Mouse (Mus musculus): Measurements from ENCODE around the gene Gm3543. TPM values are rescaled to one million over a fixed set of nuclear protein-coding genes. Genes with fewer than 3 reads are reported as not detected.
"Not testable (repeated sequence)": the region's sequence is repeated elsewhere in the genome, so short reads cannot be mapped to it uniquely, and the experiment has no call there.

Gm3543 gene
- not detected in 2 replicates for polyA plus RNA-seq (2015; fragmentation: Nextera tagmentation; extraction: Ambion mirVana)

GRCm38 (mm10) chr14:41983225-41983624, at the start of gene Gm3543:
TSS of gene Gm3543 (minus strand) at chr14:41983325.
- H3K36me3 ChIP-seq (ENCODE audit: control insufficient read depth, insufficient read depth, low read length); H3K4me3 ChIP-seq (ENCODE audit: low read depth, low read length); ATAC-seq; H3K4me2 ChIP-seq (ENCODE audit: low read length); H3K27me3 ChIP-seq (ENCODE audit: control insufficient read depth, insufficient read depth, low read depth, low read length); H3K4me1 ChIP-seq (ENCODE audit: control insufficient read depth, insufficient read depth, low read length); H3K9ac ChIP-seq (ENCODE audit: low read depth, low read length); H3K27ac ChIP-seq (ENCODE audit: low read length); H3K9me3 ChIP-seq (replicated peaks; ENCODE audit: control insufficient read depth, low read length, poor library complexity, severe bottlenecking): not testable (repeated sequence)
- no CpG with 5 or more reads among the region's 1 CpGs for WGBS

GRCm38 (mm10) chr14:41968596-41968995, 14.5 kb downstream of the Gm3543 start:
- H3K27ac ChIP-seq (ENCODE audit: low read length); H3K4me2 ChIP-seq (ENCODE audit: low read length); H3K9ac ChIP-seq (ENCODE audit: low read depth, low read length); H3K27me3 ChIP-seq (ENCODE audit: control insufficient read depth, insufficient read depth, low read depth, low read length); H3K4me1 ChIP-seq (ENCODE audit: control insufficient read depth, insufficient read depth, low read length); H3K36me3 ChIP-seq (ENCODE audit: control insufficient read depth, insufficient read depth, low read length); H3K9me3 ChIP-seq (replicated peaks; ENCODE audit: control insufficient read depth, low read length, poor library complexity, severe bottlenecking); H3K4me3 ChIP-seq (ENCODE audit: low read depth, low read length); ATAC-seq: not testable (repeated sequence)
- 66% methylated on average over 3 of the region's 3 CpGs for WGBS

- not testable (repeated sequence) for ATAC-seq; H3K27ac ChIP-seq (ENCODE audit: low read length); H3K4me2 ChIP-seq (ENCODE audit: low read length); H3K9ac ChIP-seq (ENCODE audit: low read depth, low read length); H3K36me3 ChIP-seq (ENCODE audit: control insufficient read depth, insufficient read depth, low read length); H3K9me3 ChIP-seq (replicated peaks; ENCODE audit: control insufficient read depth, low read length, poor library complexity, severe bottlenecking); H3K4me1 ChIP-seq (ENCODE audit: control insufficient read depth, insufficient read depth, low read length); H3K4me3 ChIP-seq (ENCODE audit: low read depth, low read length); H3K27me3 ChIP-seq (ENCODE audit: control insufficient read depth, insufficient read depth, low read depth, low read length)
- WGBS, result 89% methylated on average over 1 of the region's 1 CpGs
Measured at GRCm38 (mm10) chr14:41967827-41968226, 15.3 kb downstream of the Gm3543 start, which contains the start of gene Gm6401. TSS of gene Gm6401 (minus strand) at chr14:41967927.

- not testable (repeated sequence) for H3K4me2 ChIP-seq (ENCODE audit: low read length); ATAC-seq; H3K36me3 ChIP-seq (ENCODE audit: control insufficient read depth, insufficient read depth, low read length); H3K9me3 ChIP-seq (replicated peaks; ENCODE audit: control insufficient read depth, low read length, poor library complexity, severe bottlenecking); H3K4me1 ChIP-seq (ENCODE audit: control insufficient read depth, insufficient read depth, low read length); H3K27ac ChIP-seq (ENCODE audit: low read length); H3K9ac ChIP-seq (ENCODE audit: low read depth, low read length); H3K27me3 ChIP-seq (ENCODE audit: control insufficient read depth, insufficient read depth, low read depth, low read length); H3K4me3 ChIP-seq (ENCODE audit: low read depth, low read length)
- 61% methylated on average over 4 of the region's 4 CpGs for WGBS
Measured at GRCm38 (mm10) chr14:41964095-41964494, 19.0 kb downstream of the Gm3543 start.

GRCm38 (mm10) chr14:41943695-41944094, 39.4 kb downstream of the Gm3543 start, which contains the start of gene 1700024B05Rik:
TSS of gene 1700024B05Rik (plus strand) at chr14:41943995.
- not testable (repeated sequence) for H3K36me3 ChIP-seq (ENCODE audit: control insufficient read depth, insufficient read depth, low read length); H3K4me2 ChIP-seq (ENCODE audit: low read length); H3K4me3 ChIP-seq (ENCODE audit: low read depth, low read length); H3K4me1 ChIP-seq (ENCODE audit: control insufficient read depth, insufficient read depth, low read length); ATAC-seq; H3K9ac ChIP-seq (ENCODE audit: low read depth, low read length); H3K27me3 ChIP-seq (ENCODE audit: control insufficient read depth, insufficient read depth, low read depth, low read length); H3K9me3 ChIP-seq (replicated peaks; ENCODE audit: control insufficient read depth, low read length, poor library complexity, severe bottlenecking); H3K27ac ChIP-seq (ENCODE audit: low read length)
- 81% methylated on average over 1 of the region's 2 CpGs for WGBS

Other genes starting within 250 kb of the Gm3543 start
- gene Gm7929, start 232.7 kb downstream of the Gm3543 start, polyA plus RNA-seq (2015; fragmentation: Nextera tagmentation; extraction: Ambion mirVana), result not detected in 2 replicates
- not detected in 2 replicates for gene Gm47189, start 210.9 kb downstream of the Gm3543 start, polyA plus RNA-seq (2015; fragmentation: Nextera tagmentation; extraction: Ambion mirVana)
- not detected in 2 replicates for gene Gm7980, start 76.0 kb downstream of the Gm3543 start, polyA plus RNA-seq (2015; fragmentation: Nextera tagmentation; extraction: Ambion mirVana)
- gene 1700049E17Rik1, start 58.4 kb downstream of the Gm3543 start, polyA plus RNA-seq (2015; fragmentation: Nextera tagmentation; extraction: Ambion mirVana), result not detected in 2 replicates
- not detected in 2 replicates for gene 1700024B05Rik, start 39.3 kb downstream of the Gm3543 start, polyA plus RNA-seq (2015; fragmentation: Nextera tagmentation; extraction: Ambion mirVana)
- gene Gm6401, start 15.4 kb downstream of the Gm3543 start, polyA plus RNA-seq (2015; fragmentation: Nextera tagmentation; extraction: Ambion mirVana), result not detected in 2 replicates
- gene Gm7951, start 134.0 kb upstream of the Gm3543 start, polyA plus RNA-seq (2015; fragmentation: Nextera tagmentation; extraction: Ambion mirVana), result not detected in 2 replicates
- gene Gm17027, start 179.3 kb upstream of the Gm3543 start, polyA plus RNA-seq (2015; fragmentation: Nextera tagmentation; extraction: Ambion mirVana), result not detected in 2 replicates
- not detected in 2 replicates for gene Gm3573, start 207.5 kb upstream of the Gm3543 start, polyA plus RNA-seq (2015; fragmentation: Nextera tagmentation; extraction: Ambion mirVana)